Comparison of ENCODE assay signal across 8 mouse cellular contexts in genomic region chr9:53705491-53705991, GRCm38 (mm10). TPM values are rescaled to one million over a fixed set of nuclear protein-coding genes. Genes with fewer than 3 reads are reported as not detected.
DNase-seq lines count a peak whose midpoint lies in the region; ATAC-seq and TF ChIP-seq lines count a peak whose summit lies in the region.

No protein-coding gene starts in this region.

- H3K4me3 ChIP-seq in cerebellum, adult 2 months (replicated peaks; ENCODE audit: insufficient read depth, low read depth, low read length) = peak overlapping the region; percentile 74
- H3K4me3 ChIP-seq in lung, embryonic 14.5 days (ENCODE audit: low read depth, low read length) = peak overlapping the region; percentile 38

- TF ChIP-seq CTCF in cerebellum, adult 2 months (IDR thresholded peaks at IDR 0.05; ENCODE audit: borderline replicate concordance, insufficient read depth, low read depth, low read length) = no peak
- TF ChIP-seq CTCF in lung, embryonic 14.5 days (IDR thresholded peaks at IDR 0.05; ENCODE audit: low read depth) = no peak

- ATAC-seq in granulocyte monocyte progenitor cell, adult 5-6 weeks (replicated peaks; ENCODE audit: poor library complexity, severe bottlenecking) = peak; percentile 46
- ATAC-seq in lung, embryonic 14.5 days (ENCODE audit: insufficient read depth) = no peak; the same call in none of the 2 replicates

- no peak for TF ChIP-seq POLR2A in cerebellum, adult 2 months (IDR thresholded peaks at IDR 0.05; ENCODE audit: borderline replicate concordance, insufficient read depth, low read length)

- peak overlapping the region; percentile 78 for H3K4me2 ChIP-seq in lung, embryonic 14.5 days

- no peak overlapping the region for H3K9ac ChIP-seq in lung, embryonic 14.5 days

- no peaks in the 10 kb centered on the region for H3K27me3 ChIP-seq in cerebellum, adult 2 months (ENCODE audit: control insufficient read depth, insufficient read depth, low read length)
- no peaks in the 10 kb centered on the region for H3K27me3 ChIP-seq in lung, embryonic 14.5 days (ENCODE audit: insufficient read depth, low read length)

- no peak overlapping the region for H3K27ac ChIP-seq in cerebellum, adult 2 months (ENCODE audit: insufficient read depth, low read length)
- no peak overlapping the region for H3K27ac ChIP-seq in lung, embryonic 14.5 days (ENCODE audit: low read depth)

- no peaks in the 10 kb centered on the region; the same call in 1 of the 2 replicates for H3K4me1 ChIP-seq in cerebellum, adult 2 months (ENCODE audit: control insufficient read depth, insufficient read depth, low read length)
- 0 out of 2 replicates have a peak, but pooled peaks cover 5% of the 10 kb centered on the region for H3K4me1 ChIP-seq in lung, embryonic 14.5 days (ENCODE audit: insufficient read depth)

- under 1% methylated on average over 28 of the region's 28 CpGs for WGBS in cerebellum, adult 2 months
- WGBS in lung, embryonic 14.5 days = under 1% methylated on average over 28 of the region's 28 CpGs

- no peaks in the 10 kb centered on the region for H3K9me3 ChIP-seq in lung, embryonic 14.5 days (ENCODE audit: low read depth, low read length)

- no peaks in the 10 kb centered on the region for H3K36me3 ChIP-seq in lung, embryonic 14.5 days (ENCODE audit: insufficient read depth)

- intact Hi-C loops in heart, postnatal 25 days (cut with DNase I) = no loop called here

- peak; percentile 92 for DNase-seq in heart, adult 11 months
- DNase-seq in heart, postnatal 25 days (ENCODE audit: low spot score) = no peak
- DNase-seq in cerebellum, adult 2 months = peak in 1 of 2 experiments; percentile 15
- peak; percentile 4 to 11 for DNase-seq in layer of hippocampus, adult 18-20 months (ENCODE audit: low spot score in 2 of 2)
- peak; percentile 24 for DNase-seq in lung, embryonic 14.5 days
- peak; percentile 33 for DNase-seq in right cerebral cortex, adult 2 months (ENCODE audit: low spot score in 2 of 2)
- DNase-seq in urinary bladder, adult 2 months (ENCODE audit: low spot score) = no peak

RNA-seq across cellular contexts. Expression of gene Rab39, which starts 0.5 kb away (rescaled TPM):
- total RNA-seq in heart, postnatal 25 days (2021) = under 1 TPM; 0.08 to 0.25 TPM
- polyA plus RNA-seq in cerebellum, adult 2 months (2012; rRNA removed) = 0.65 and 0.71 TPM in 2 replicates
- total RNA-seq in granulocyte monocyte progenitor cell, adult 5-6 weeks (2014; fragmentation: Nextera tagmentation) = 0.82 TPM in 1 of 2 replicates, not detected in the other
- total RNA-seq in granulocyte monocyte progenitor cell, adult 5-6 weeks (2017) = 0.47 TPM in 1 of 2 replicates, not detected in the other
- total RNA-seq in layer of hippocampus, adult 18-20 months (2021) = 1 to 10 TPM; 2.1 to 2.7 TPM
- polyA plus RNA-seq in lung, embryonic 14.5 days (2014; fragmentation: Nextera tagmentation; extraction: Ambion mirVana) = 0.34 and 0.38 TPM in 2 replicates
- 0.36 and 0.37 TPM in 2 replicates for polyA plus RNA-seq in urinary bladder, adult 2 months (2012; rRNA removed)

RNA-seq across cellular contexts. Expression of gene Cul5, which starts 35.7 kb away (rescaled TPM):
- 10 to 100 TPM; 43.4 to 46.4 TPM for total RNA-seq in heart, postnatal 25 days (2021)
- 20.5 and 20.7 TPM in 2 replicates for polyA plus RNA-seq in cerebellum, adult 2 months (2012; rRNA removed)
- 18.8 and 21.3 TPM in 2 replicates for total RNA-seq in granulocyte monocyte progenitor cell, adult 5-6 weeks (2014; fragmentation: Nextera tagmentation)
- total RNA-seq in granulocyte monocyte progenitor cell, adult 5-6 weeks (2017) = 54.6 and 56.4 TPM in 2 replicates
- total RNA-seq in layer of hippocampus, adult 18-20 months (2021) = 10 to 100 TPM; 60.7 to 62.9 TPM
- 46.5 and 51.1 TPM in 2 replicates for polyA plus RNA-seq in lung, embryonic 14.5 days (2014; fragmentation: Nextera tagmentation; extraction: Ambion mirVana)
- polyA plus RNA-seq in urinary bladder, adult 2 months (2012; rRNA removed) = 13.6 and 15.7 TPM in 2 replicates

Comparison
In these comparisons a context has a peak if more than half of its experiments do, and no peak if none do; other contexts are left out.
1. DNase-seq: peak in heart, adult 11 months (single experiment), layer of hippocampus, adult 18-20 months (2 of 2), lung, embryonic 14.5 days (single experiment) and right cerebral cortex, adult 2 months (2 of 2); none in heart, postnatal 25 days (single experiment) and urinary bladder, adult 2 months (single experiment).